Mouse (Mus musculus) colon, adult 2 months (tissue): ENCODE results near the gene Pdc. TPM values are rescaled to one million over a fixed set of nuclear protein-coding genes. Genes with fewer than 3 reads are reported as not detected.

Experiments used
- polyA plus RNA-seq: library from polyadenylated mRNA; depleted of rRNA; stranded (reverse); fragments of >200 nt; gene quantifications from 2 replicates; pipeline ENCODE4 v1.2.3, GENCODE M21; 2012; rRNA removed

Pdc gene
- not detected in 2 replicates for polyA plus RNA-seq

DNA sequence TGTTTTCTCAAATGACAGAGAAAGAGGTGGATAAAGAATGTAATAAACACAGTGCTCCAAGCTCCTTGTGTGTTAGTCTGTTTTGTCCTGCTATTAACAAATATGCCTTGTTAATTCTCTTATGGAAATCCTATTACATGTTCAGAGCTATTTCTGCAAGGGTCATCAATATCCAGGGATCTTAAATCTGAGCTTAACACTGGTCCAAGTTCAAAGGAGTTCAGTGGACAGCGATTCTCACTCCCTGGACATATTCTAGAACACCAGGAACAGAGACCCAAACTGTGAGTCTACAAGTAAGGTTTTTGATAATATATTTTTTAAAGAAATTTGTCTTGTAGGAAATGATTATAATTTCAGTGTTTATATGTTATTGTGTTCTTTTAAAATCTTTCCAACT, at the start of gene Pdc:
Pdc (plus strand) TSS at position 213 of the 400 bp plus-strand sequence.

Other genes with a start within 250 kb of the Pdc start
- 1.5 and 2.3 TPM in 2 replicates for gene Ptgs2, start 219.4 kb upstream of the Pdc start, polyA plus RNA-seq
- gene Tpr, start 73.4 kb downstream of the Pdc start, polyA plus RNA-seq: 30.1 and 35.2 TPM in 2 replicates
- 2.2 and 2.9 TPM in 2 replicates for gene Odr4, start 73.7 kb downstream of the Pdc start, polyA plus RNA-seq
- gene Prg4, start 146.7 kb downstream of the Pdc start, polyA plus RNA-seq: 0.15 and 0.20 TPM in 2 replicates